Mouse (Mus musculus) liver, embryonic 14.5 days (tissue): ENCODE measurements around the gene Creb1. TPM values are rescaled to one million over a fixed set of nuclear protein-coding genes. Genes with fewer than 3 reads are reported as not detected.

Experiments used
- ATAC-seq: fragments of 200-750 bp; cut with Nextera tagmentation; 2 replicates; pipeline ENCODE4 v1.8.0; 2017; ENCODE audit warnings: moderate number of reproducible peaks, mild to moderate bottlenecking, moderate library complexity; ENCODE audit not compliant: insufficient read depth
- DNase-seq, 3 experiments: peaks; one replicate each; pipeline ENCODE4 v3.0.0-alpha.2; 2012 to 2013; ENCODE audit warnings: low read depth in 3 of 3, low spot score in 3 of 3
- H3K27ac ChIP-seq: fragments of 300-500 bp; sonication (generic); 2 replicates; pipeline ENCODE4 v1.5.1; 2014; ENCODE audit warnings: moderate library complexity, mild to moderate bottlenecking, control low read depth, inconsistent platforms
- H3K27me3 ChIP-seq: fragments of 300-500 bp; sonication (generic); 2 replicates; pipeline ENCODE4 v1.6.1; 2014; ENCODE audit warnings: mild to moderate bottlenecking, low read length, moderate library complexity; ENCODE audit not compliant: control insufficient read depth, insufficient read depth
- H3K36me3 ChIP-seq: fragments of 300-500 bp; sonication (generic); replicated peaks from 2 replicates; pipeline ENCODE4 v1.6.1; 2014; ENCODE audit warnings: low read depth; ENCODE audit not compliant: control insufficient read depth, insufficient read depth
- H3K4me1 ChIP-seq, 2 experiments: fragments of 200-500 bp in 1 of 2; fragments of 300-500 bp in 1 of 2; sonication (generic) in 1 of 2; replicated peaks; 2 replicates each; pipeline ENCODE4 v1.6.1; 2012 to 2014; ENCODE audit warnings: antibody characterized with exemption in 1 of 2, inconsistent platforms in 1 of 2, low read length in 1 of 2; ENCODE audit not compliant: control insufficient read depth in 2 of 2, insufficient read depth in 2 of 2
- H3K4me2 ChIP-seq: fragments of 300-500 bp; sonication (generic); 2 replicates; pipeline ENCODE4 v1.6.1; 2014; ENCODE audit warnings: low read depth, mild to moderate bottlenecking, control low read depth, moderate library complexity
- H3K4me3 ChIP-seq, 2 experiments: fragments of 200-500 bp in 1 of 2; fragments of 300-500 bp in 1 of 2; sonication (generic) in 1 of 2; 2 replicates each; pipeline ENCODE4 v1.5.1; 2012 to 2014; ENCODE audit warnings: low read depth in 2 of 2, low read length in 2 of 2, mild to moderate bottlenecking in 2 of 2, control low read depth in 1 of 2, inconsistent platforms in 1 of 2, moderate library complexity in 1 of 2; ENCODE audit not compliant: insufficient read depth in 1 of 2
- H3K9ac ChIP-seq: fragments of 300-500 bp; sonication (generic); replicated peaks from 2 replicates; pipeline ENCODE4 v1.6.1; 2014; ENCODE audit warnings: mild to moderate bottlenecking, control low read depth, moderate library complexity
- H3K9me3 ChIP-seq: fragments of 300-500 bp; sonication (generic); 2 replicates; pipeline ENCODE4 v1.6.1; 2016; ENCODE audit warnings: low read length, mixed read lengths; ENCODE audit not compliant: control insufficient read depth
- CTCF ChIP-seq: IDR thresholded peaks from 2 replicates; pipeline ENCODE4 v1.5.1; 2016; ENCODE audit warnings: antibody characterized with exemption, low read depth, control low read depth
- EP300 ChIP-seq: IDR thresholded peaks from 2 replicates; pipeline ENCODE4 v1.6.1; 2016; ENCODE audit warnings: antibody characterized with exemption, low read depth
- WGBS: fragments of 180-500 bp; shearing (Covaris S2); extraction: QIAGEN DNeasy Blood & Tissue Kit; methylation state at CpG from one replicate; pipeline ENCODE4 v1.1.7; 2014; ENCODE audit not compliant: insufficient replicate concordance; 5-methylcytosine and 5-hydroxymethylcytosine counted together
- polyA plus RNA-seq, 2 experiments: library from polyadenylated mRNA; depleted of rRNA in 1 of 2; stranded (reverse) in 1 of 2; unstranded in 1 of 2; fragments of >200 nt; fragmentation: Nextera tagmentation in 1 of 2; extraction: Ambion mirVana in 1 of 2; gene quantifications; 2 replicates each; pipeline versions ENCODE4 v1.2.1 to v1.2.3; 2012 to 2014

Gene Creb1
- polyA plus RNA-seq, 2 experiments = 4.9 to 12.6 TPM

- Histone ChIP-seq H3K4me1 (no peaks in the 10 kb centered on the region), H3K27ac (no peak overlapping the region), H3K4me2 (no peak overlapping the region), H3K4me3 (no peak overlapping the region), H3K27me3 (no peaks in the 10 kb centered on the region), H3K9ac (no peak overlapping the region), H3K9me3 (no peaks in the 10 kb centered on the region), H3K36me3 (peaks cover 30% of the 10 kb centered on the region)
- ATAC-seq (no peak), DNase-seq (no peak)
- no peak for TF ChIP-seq CTCF
- no peak for TF ChIP-seq EP300
- WGBS = 80% methylated on average over 3 of the region's 3 CpGs
Measured at GRCm38 (mm10) chr1:64578801-64579200, 46.4 kb downstream of the Creb1 start.

GRCm38 (mm10) chr1:64598926-64599325, 66.5 kb downstream of the Creb1 start:
- TF ChIP-seq EP300 (no peak), CTCF (no peak)
- no peak overlapping the region for H3K9ac ChIP-seq
- no peak overlapping the region for H3K27ac ChIP-seq
- H3K27me3 ChIP-seq = no peaks in the 10 kb centered on the region
- H3K36me3 ChIP-seq = no peaks in the 10 kb centered on the region; the same call in 1 of the 2 replicates
- no peaks in the 10 kb centered on the region for H3K9me3 ChIP-seq
- no peak for ATAC-seq
- no peak overlapping the region for H3K4me2 ChIP-seq
- 49% methylated on average over 5 of the region's 5 CpGs for WGBS
- no peak for DNase-seq
- peaks cover 0 to 2% of the 10 kb centered on the region in 2 experiments; a peak in 2 of 4 replicates for H3K4me1 ChIP-seq
- no peak overlapping the region for H3K4me3 ChIP-seq

GRCm38 (mm10) chr1:64600413-64601077, 68.1 kb downstream of the Creb1 start:
- no peaks in the 10 kb centered on the region; the same call in none of the 2 replicates for H3K36me3 ChIP-seq
- no peak overlapping the region for H3K4me2 ChIP-seq
- H3K4me3 ChIP-seq = no peak overlapping the region
- TF ChIP-seq EP300 (no peak), CTCF (no peak)
- H3K9me3 ChIP-seq = no peaks in the 10 kb centered on the region
- DNase-seq (no peak), ATAC-seq (no peak)
- H3K27me3 ChIP-seq = no peaks in the 10 kb centered on the region
- no peak overlapping the region for H3K27ac ChIP-seq
- 85% methylated on average over 7 of the region's 7 CpGs for WGBS
- peaks cover 0 to 2% of the 10 kb centered on the region in 2 experiments; a peak in 2 of 4 replicates for H3K4me1 ChIP-seq
- no peak overlapping the region for H3K9ac ChIP-seq

GRCm38 (mm10) chr1:64601242-64601842, 68.9 kb downstream of the Creb1 start:
- DNase-seq = no peak
- ATAC-seq = no peak
- Histone ChIP-seq H3K27ac (no peak overlapping the region), H3K4me3 (no peak overlapping the region), H3K27me3 (no peaks in the 10 kb centered on the region), H3K36me3 (no peaks in the 10 kb centered on the region; the same call in none of the 2 replicates), H3K4me1 (peaks cover 2 to 4% of the 10 kb centered on the region in 2 experiments; a peak in 2 of 4 replicates), H3K9me3 (no peaks in the 10 kb centered on the region), H3K9ac (no peak overlapping the region), H3K4me2 (no peak overlapping the region)
- no peak for TF ChIP-seq EP300
- no peak for TF ChIP-seq CTCF
- 82% methylated on average over 6 of the region's 6 CpGs for WGBS

- Histone ChIP-seq H3K4me3 (no peak overlapping the region), H3K36me3 (peaks cover 3% of the 10 kb centered on the region)
Measured at GRCm38 (mm10) chr1:64603381-64603780, 70.9 kb downstream of the Creb1 start.

More at GRCm38 (mm10) chr1:64603381-64603780, 70.9 kb downstream of the Creb1 start:
- Histone ChIP-seq H3K9me3 (no peaks in the 10 kb centered on the region), H3K4me2 (no peak overlapping the region), H3K9ac (no peak overlapping the region), H3K27ac (no peak overlapping the region), H3K4me1 (peaks cover 2 to 4% of the 10 kb centered on the region in 2 experiments; a peak in 2 of 4 replicates), H3K27me3 (no peaks in the 10 kb centered on the region)
- no peak for ATAC-seq
- no peak for TF ChIP-seq EP300
- no peak for TF ChIP-seq CTCF
- DNase-seq = no peak
- WGBS = 42% methylated on average over 5 of the region's 5 CpGs
